Mouse (Mus musculus): ENCODE measurements around the gene Alpk1. TPM values are rescaled to one million over a fixed set of nuclear protein-coding genes. Genes with fewer than 3 reads are reported as not detected.

Alpk1 gene
- polyA plus RNA-seq, 1 experiment from 2014 or later = 0.95 TPM

DNA sequence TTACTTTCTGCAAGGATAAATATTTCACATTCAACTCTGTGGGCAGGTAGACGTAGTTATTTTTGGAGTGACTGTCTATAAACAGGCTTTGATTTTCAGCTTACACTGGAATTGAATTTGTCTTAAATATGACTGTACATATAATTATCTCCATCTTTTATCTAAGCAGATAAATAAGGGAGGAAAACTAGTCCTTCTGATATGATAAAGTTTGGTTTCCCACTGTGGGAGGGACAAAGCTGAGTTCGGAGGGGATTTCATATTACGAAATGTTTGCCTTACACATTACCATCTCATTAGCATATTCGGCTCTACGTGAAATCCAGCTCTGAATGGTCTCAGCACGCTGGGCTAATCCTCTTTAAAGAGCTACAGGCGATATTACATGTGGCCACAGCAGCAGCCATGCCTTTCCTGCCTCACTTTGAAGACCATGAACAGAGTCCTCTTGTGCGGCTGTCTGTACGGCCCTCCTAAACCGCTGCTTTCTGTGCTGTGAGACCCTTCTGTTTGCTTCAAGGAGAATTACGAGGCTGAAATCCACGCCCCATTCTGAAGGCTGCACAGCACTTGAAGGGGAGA lies 30.3 kb downstream of the Alpk1 start:
- Histone ChIP-seq H3K9me3 (replicated peaks) (0 out of 2 replicates have a peak, but pooled peaks cover 3% of the 10 kb centered on the region), H3K36me3 (no peaks in the 10 kb centered on the region), H3K27me3 (ENCODE audit: low read depth, poor library complexity, severe bottlenecking) (peaks cover 92% of the 10 kb centered on the region), H3K27ac (replicated peaks) (peak overlapping the region; percentile 84), H3K4me3 (peak overlapping the region; percentile 44), H3K4me1 (peaks cover 62% of the 10 kb centered on the region)
- 5% methylated on average over 12 of the region's 12 CpGs for WGBS
- DNase-seq (ENCODE audit: low spot score) = peak; percentile 72

DNA sequence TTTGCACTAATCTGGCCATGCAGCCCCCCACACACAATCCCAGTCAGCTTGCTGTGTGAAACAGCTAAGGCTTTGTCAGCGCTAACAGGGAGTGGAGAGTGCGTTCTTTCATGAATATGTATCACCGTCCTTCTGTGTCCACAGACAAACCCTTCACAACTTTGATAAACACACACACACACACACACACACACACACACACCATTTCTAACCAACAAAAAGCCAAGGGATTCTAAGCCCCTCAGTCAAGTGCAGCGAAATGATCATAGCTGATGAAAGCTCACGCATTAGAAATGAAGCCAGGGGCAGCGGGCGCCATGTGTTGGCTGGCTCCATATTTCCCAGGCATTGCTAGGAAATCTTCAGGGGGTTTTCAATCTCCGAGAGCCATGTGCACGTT lies 31.1 kb downstream of the Alpk1 start:
- H3K4me3 ChIP-seq = peak overlapping the region; percentile 44
- 11% methylated on average over 9 of the region's 9 CpGs for WGBS
- 0 out of 2 replicates have a peak, but pooled peaks cover 3% of the 10 kb centered on the region for H3K9me3 ChIP-seq (replicated peaks)
- DNase-seq (ENCODE audit: low spot score) = peak; percentile 75
- peaks cover 70% of the 10 kb centered on the region for H3K4me1 ChIP-seq
- H3K27me3 ChIP-seq (ENCODE audit: low read depth, poor library complexity, severe bottlenecking) = peaks cover 92% of the 10 kb centered on the region
- H3K36me3 ChIP-seq = no peaks in the 10 kb centered on the region
- H3K27ac ChIP-seq (replicated peaks) = peak overlapping the region; percentile 84

DNA sequence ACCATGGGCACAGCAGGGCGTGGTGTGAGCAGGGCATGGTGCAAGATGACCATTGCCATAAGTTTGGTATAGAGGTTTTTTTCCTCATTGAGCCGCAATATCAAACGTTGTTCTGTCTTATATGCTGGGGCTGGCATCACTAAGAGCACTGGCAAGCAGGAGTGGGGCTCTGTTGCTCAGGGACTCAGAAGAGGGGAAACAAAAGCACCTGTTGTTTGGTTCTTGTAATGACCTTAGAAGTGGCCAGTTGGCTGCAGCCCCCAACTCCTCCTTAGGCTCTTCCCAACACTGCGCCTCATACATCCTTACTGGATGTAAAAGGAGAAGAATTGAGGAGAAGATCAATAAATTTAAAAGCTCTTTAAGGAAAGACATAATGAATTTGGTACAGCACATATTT lies 31.7 kb downstream of the Alpk1 start:
- Histone ChIP-seq H3K27me3 (ENCODE audit: low read depth, poor library complexity, severe bottlenecking) (peaks cover 92% of the 10 kb centered on the region), H3K27ac (replicated peaks) (peak overlapping the region; percentile 84), H3K9me3 (replicated peaks) (0 out of 2 replicates have a peak, but pooled peaks cover 3% of the 10 kb centered on the region), H3K4me3 (peak overlapping the region; percentile 44; the same call in 1 of the 2 replicates), H3K4me1 (peaks cover 76% of the 10 kb centered on the region), H3K36me3 (no peaks in the 10 kb centered on the region)
- peak; percentile 34 for DNase-seq (ENCODE audit: low spot score)
- 36% methylated on average over 4 of the region's 4 CpGs for WGBS

DNA sequence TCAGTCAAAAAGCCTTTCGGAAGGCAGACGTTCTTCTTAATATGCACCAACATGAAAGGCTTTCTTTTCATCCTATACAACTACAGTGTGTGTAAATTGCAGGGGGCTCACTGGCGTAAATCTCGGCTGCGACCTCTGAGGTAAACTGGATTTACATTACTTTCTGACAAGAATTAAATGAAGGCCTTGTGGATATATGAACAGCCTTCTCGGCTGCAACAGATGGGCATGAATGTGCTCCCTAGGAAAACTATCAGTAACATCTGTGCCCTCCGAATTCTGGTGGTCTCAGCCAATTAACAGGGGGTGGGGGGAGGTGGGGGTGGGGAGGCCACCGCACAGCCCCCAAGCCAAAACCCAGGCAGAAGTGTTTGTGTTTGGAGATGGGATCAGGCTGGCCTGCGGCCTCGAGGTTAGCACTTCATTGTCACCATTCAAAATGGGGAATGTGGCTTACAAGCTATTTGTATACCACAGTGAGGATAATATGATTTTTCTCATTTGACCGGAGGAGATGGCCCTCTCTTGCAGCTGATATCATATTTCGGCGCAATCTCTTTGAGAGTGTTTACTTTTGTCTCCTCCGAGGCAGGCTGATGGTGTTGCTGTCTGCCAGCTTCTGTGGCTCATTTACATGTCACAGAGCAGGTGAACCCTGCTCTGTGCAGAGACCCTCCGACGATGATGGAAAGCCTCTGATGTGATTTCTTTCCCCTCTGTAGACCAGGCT lies 34.3 kb downstream of the Alpk1 start:
- 18% methylated on average over 16 of the region's 16 CpGs for WGBS
- peak overlapping the region; percentile 16; the same call in 1 of the 2 replicates for H3K4me3 ChIP-seq
- peak overlapping the region; percentile 82 for H3K27ac ChIP-seq (replicated peaks)
- H3K4me1 ChIP-seq = peaks cover 75% of the 10 kb centered on the region
- H3K27me3 ChIP-seq (ENCODE audit: low read depth, poor library complexity, severe bottlenecking) = peaks cover 84% of the 10 kb centered on the region
- H3K9me3 ChIP-seq (replicated peaks) = peaks cover 9% of the 10 kb centered on the region; the same call in 1 of the 2 replicates
- no peaks in the 10 kb centered on the region for H3K36me3 ChIP-seq
- peak; percentile 56 for DNase-seq (ENCODE audit: low spot score)

DNA sequence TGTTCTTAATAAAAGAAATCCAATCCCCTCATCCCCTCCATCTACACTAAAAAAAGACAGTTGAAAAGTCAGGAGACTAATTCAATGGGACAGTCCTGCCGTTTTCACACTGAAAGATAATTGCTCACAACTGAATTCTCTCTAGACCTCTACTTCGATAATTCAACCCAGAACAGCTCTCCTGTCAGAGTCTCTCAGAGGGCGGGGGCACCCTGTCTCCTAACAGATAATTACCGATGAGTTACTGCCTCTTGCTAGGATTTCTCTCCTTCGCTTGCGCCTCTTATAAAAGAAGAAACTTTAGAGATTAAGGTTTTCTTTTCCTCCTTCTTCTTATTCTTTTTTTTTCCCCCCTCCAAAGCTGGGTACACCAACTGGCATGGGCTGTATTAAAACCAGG lies 34.8 kb downstream of the Alpk1 start:
- peak overlapping the region; percentile 82 for H3K27ac ChIP-seq (replicated peaks)
- H3K9me3 ChIP-seq (replicated peaks) = peaks cover 9% of the 10 kb centered on the region; the same call in 1 of the 2 replicates
- peaks cover 84% of the 10 kb centered on the region for H3K27me3 ChIP-seq (ENCODE audit: low read depth, poor library complexity, severe bottlenecking)
- no peaks in the 10 kb centered on the region for H3K36me3 ChIP-seq
- 40% methylated on average over 6 of the region's 6 CpGs for WGBS
- H3K4me1 ChIP-seq = peaks cover 70% of the 10 kb centered on the region
- H3K4me3 ChIP-seq = 0 out of 2 replicates have a peak overlapping the region, but pooled peaks have one; percentile 16
- no peak for DNase-seq (ENCODE audit: low spot score)

DNA sequence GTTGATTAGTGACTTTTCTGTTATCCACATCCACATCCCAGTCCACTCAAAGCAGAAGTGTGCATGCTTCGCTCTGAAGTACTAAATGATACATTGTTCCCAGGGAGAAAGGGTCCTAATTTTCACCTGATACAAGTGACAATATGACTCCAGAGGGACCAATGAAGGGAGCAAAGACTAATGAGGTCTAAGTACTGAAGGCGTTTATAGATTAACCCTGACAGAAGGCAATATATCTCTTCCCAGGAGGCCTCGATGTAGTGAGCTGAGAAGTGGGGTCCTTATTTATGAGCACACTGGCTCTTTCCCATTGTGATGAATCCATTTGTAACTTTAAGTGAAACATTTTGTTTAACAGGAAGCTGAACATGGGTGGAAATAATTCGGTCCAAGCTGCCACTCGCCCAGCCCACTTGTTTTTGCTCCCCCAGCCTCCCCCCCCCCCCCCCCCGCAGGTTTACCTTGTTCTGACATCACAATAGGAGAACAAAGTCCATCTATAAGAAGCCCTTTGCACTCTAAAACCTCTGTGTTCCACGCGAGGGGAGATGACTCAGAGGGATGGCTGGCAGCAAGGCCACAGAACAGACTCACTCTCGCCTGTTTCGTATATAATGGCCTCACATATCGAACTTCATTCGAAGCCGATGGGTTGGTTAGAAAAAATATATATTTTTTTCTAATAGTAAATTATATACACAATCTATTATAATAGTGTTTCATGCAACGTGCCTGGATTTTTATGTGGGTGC lies 36.5 kb downstream of the Alpk1 start:
- 71% methylated on average over 14 of the region's 14 CpGs for WGBS
- Histone ChIP-seq H3K36me3 (no peaks in the 10 kb centered on the region), H3K27ac (replicated peaks) (peak overlapping the region; percentile 9; the same call in 1 of the 2 replicates), H3K4me1 (peaks cover 52% of the 10 kb centered on the region), H3K9me3 (replicated peaks) (peaks cover 9% of the 10 kb centered on the region; the same call in 1 of the 2 replicates), H3K27me3 (ENCODE audit: low read depth, poor library complexity, severe bottlenecking) (peaks cover 82% of the 10 kb centered on the region), H3K4me3 (no peak overlapping the region)
- DNase-seq (ENCODE audit: low spot score) = no peak

DNA sequence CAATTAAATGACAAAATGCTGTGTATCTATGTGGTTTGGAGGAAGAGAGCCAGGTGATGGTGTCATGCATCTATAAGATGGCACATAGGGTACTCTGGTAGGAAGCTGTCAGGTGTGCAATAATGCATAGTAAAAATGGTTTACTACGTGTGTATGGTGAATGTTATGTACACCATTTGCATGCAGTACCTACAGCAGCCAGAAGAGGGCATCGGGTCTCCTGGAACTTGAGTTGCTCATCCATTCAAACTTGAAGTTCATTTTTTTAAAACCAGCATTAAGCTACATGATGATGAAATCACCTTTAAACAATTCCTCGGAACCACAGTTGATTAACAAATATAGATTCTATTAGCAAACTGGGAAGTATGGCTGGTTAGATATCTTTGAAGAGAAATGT lies 38.9 kb downstream of the Alpk1 start:
- 94% methylated on average over 3 of the region's 3 CpGs for WGBS
- H3K9me3 ChIP-seq (replicated peaks) = peaks cover 9% of the 10 kb centered on the region; the same call in 1 of the 2 replicates

DNA sequence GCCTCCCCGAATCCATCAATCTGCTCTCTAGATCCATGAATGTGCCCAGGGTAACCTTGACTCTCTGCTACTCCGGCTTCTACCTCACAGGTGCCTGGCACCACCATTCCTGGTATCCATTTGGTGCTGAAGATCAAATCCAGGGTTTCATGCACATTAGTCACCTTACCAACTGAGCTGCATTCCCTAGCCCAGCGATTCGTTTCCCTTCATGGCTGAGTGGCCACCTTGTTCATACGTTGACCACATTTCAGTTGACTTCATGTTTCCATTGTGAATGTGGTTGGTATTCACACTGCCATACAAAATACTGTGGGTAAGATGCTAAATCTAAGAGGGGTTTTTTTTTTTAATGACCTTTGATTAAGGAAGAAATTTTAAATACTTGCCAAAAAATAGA lies 42.5 kb downstream of the Alpk1 start:
- peaks cover 9% of the 10 kb centered on the region; the same call in 1 of the 2 replicates for H3K9me3 ChIP-seq (replicated peaks)
- H3K27ac ChIP-seq (replicated peaks) = no peak overlapping the region
- no peaks in the 10 kb centered on the region for H3K36me3 ChIP-seq
- 76% methylated on average over 5 of the region's 5 CpGs for WGBS
- H3K4me1 ChIP-seq = peaks cover 9% of the 10 kb centered on the region
- peaks cover 42% of the 10 kb centered on the region for H3K27me3 ChIP-seq (ENCODE audit: low read depth, poor library complexity, severe bottlenecking)
- H3K4me3 ChIP-seq = no peak overlapping the region
- no peak for DNase-seq (ENCODE audit: low spot score)

More for the DNA sequence above, 38.9 kb downstream of the Alpk1 start:
- peaks cover 65% of the 10 kb centered on the region for H3K27me3 ChIP-seq (ENCODE audit: low read depth, poor library complexity, severe bottlenecking)
- H3K36me3 ChIP-seq = no peaks in the 10 kb centered on the region
- DNase-seq (ENCODE audit: low spot score) = no peak
- no peak overlapping the region for H3K27ac ChIP-seq (replicated peaks)
- H3K4me1 ChIP-seq = peaks cover 31% of the 10 kb centered on the region
- H3K4me3 ChIP-seq = no peak overlapping the region

DNA sequence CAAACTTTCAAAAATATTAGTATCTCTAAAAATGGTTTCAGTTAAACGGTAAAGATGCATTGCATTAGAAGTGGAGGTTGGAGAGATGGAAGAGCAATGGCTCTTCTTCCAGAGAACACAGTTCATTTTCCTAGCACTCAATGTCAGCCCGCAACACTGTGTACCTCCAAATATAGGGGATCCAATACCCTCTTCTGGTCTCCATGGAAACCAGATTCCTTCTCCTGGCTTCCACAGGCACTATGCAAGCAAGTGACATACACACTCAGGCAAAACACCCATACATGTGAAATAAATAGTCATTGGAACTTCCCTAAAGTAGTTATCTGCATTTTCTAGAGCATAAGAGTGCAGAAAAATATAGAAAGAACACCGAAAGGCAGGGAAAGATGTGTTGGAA lies 44.9 kb downstream of the Alpk1 start:
- Histone ChIP-seq H3K4me3 (no peak overlapping the region), H3K36me3 (no peaks in the 10 kb centered on the region), H3K27me3 (ENCODE audit: low read depth, poor library complexity, severe bottlenecking) (peaks cover 51% of the 10 kb centered on the region), H3K27ac (replicated peaks) (no peak overlapping the region), H3K4me1 (peaks cover 16% of the 10 kb centered on the region), H3K9me3 (replicated peaks) (no peaks in the 10 kb centered on the region)
- WGBS = 81% methylated on average over 3 of the region's 3 CpGs
- DNase-seq (ENCODE audit: low spot score) = no peak

DNA sequence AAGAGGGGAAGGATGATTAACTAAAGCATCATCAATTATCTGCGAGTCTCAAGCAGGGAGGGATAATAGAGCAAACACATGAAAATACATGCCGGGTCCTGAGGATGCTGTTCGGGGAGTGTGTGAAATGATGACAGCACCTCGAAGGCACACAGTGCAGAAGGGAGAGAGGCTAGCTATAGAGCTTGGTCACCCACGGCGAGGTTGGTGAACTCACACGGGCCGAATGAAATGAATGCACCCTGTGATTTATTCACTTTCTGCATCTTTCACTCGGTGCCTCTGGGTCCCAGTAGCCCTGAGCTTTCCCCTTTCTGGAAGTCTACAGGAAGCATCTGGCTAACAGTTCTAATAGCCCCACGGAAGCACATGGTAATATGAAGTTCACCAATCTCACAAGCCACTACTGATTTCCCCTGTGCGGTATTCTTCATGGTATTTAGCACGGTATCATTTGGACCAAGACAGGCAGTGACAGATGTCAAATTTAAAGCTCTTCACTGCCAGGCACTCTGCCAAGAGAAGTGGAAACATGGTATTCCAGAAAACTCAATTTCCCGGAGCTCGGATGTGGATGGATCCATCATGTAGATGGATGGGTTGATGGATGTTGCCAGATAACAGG lies 50.7 kb downstream of the Alpk1 start:
- 85% methylated on average over 14 of the region's 14 CpGs for WGBS
- no peak overlapping the region for H3K27ac ChIP-seq (replicated peaks)
- H3K9me3 ChIP-seq (replicated peaks) = no peaks in the 10 kb centered on the region
- H3K4me3 ChIP-seq = no peak overlapping the region
- DNase-seq (ENCODE audit: low spot score) = no peak
- peaks cover 83% of the 10 kb centered on the region for H3K27me3 ChIP-seq (ENCODE audit: low read depth, poor library complexity, severe bottlenecking)
- peaks cover 19% of the 10 kb centered on the region for H3K4me1 ChIP-seq
- H3K36me3 ChIP-seq = no peaks in the 10 kb centered on the region

DNA sequence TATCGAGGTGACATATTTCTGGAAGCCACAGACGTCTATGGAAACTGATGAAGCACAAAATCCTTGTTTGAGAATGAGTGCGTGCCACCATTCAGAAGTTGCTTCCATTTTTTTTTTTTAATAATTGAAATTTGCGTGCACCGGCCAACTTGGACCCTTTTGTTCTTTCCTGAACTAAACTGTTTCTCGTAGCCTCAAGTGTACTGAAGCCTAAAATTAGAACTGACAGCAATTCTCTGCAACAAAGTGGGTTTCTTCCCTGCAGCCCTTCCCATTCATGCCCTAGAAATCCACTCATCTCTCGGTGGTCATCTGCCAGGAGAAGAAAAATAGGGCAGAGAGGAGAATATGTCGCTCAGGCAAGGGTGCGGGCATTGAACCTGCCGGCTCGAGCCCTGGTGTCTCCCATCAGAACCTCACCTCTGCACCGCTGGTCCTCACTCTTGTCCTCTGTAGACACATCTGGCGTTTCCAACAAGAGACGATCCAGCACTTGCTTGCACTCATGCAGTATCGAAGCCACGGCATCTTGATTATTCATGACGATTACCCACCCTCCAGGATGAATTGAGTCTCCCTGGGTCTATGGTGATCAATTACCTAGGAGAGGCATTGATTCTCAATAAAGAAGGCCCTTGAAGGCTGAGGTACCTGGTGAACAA lies 51.3 kb downstream of the Alpk1 start:
- DNase-seq (ENCODE audit: low spot score) = no peak
- H3K27me3 ChIP-seq (ENCODE audit: low read depth, poor library complexity, severe bottlenecking) = peaks cover 87% of the 10 kb centered on the region
- H3K4me1 ChIP-seq = peaks cover 25% of the 10 kb centered on the region
- WGBS = 64% methylated on average over 17 of the region's 17 CpGs
- H3K4me3 ChIP-seq = no peak overlapping the region
- H3K36me3 ChIP-seq = no peaks in the 10 kb centered on the region
- no peaks in the 10 kb centered on the region for H3K9me3 ChIP-seq (replicated peaks)
- peak overlapping the region; percentile 56 for H3K27ac ChIP-seq (replicated peaks)

DNA sequence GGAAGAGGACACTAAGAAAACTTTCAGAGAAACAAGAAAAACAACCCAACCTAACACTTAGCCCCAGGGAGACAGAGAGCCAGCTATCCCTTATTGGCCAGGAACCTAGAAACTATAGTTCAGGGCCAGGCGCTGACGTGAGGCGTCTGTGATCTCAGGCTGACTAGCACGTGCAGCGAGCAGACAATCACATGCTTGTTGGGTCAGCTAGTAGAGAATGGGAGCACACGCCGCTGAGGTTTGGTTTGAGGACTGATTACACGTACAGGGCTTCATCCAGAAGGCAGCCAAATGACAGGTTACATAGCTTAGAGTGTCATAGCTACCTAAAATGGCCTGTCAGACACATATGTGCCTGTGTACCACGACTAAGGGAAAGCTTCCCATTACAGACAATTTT lies 52.3 kb downstream of the Alpk1 start:
- Histone ChIP-seq H3K9me3 (replicated peaks) (no peaks in the 10 kb centered on the region), H3K4me3 (no peak overlapping the region), H3K27ac (replicated peaks) (0 out of 2 replicates have a peak overlapping the region, but pooled peaks have one; percentile 10), H3K4me1 (peaks cover 26% of the 10 kb centered on the region), H3K27me3 (ENCODE audit: low read depth, poor library complexity, severe bottlenecking) (peaks cover 80% of the 10 kb centered on the region), H3K36me3 (no peaks in the 10 kb centered on the region)
- WGBS = 78% methylated on average over 9 of the region's 9 CpGs
- DNase-seq (ENCODE audit: low spot score) = no peak
